Mouse (Mus musculus) embryonic facial prominence, embryonic 11.5 days (tissue): Measurements from ENCODE around the gene Hmgcl. TPM values are rescaled to one million over a fixed set of nuclear protein-coding genes. Genes with fewer than 3 reads are reported as not detected.

Experiments used
- ATAC-seq: fragments of 200-750 bp; cut with Nextera tagmentation; replicated peaks from 2 replicates; pipeline ENCODE4 v1.8.0; 2017; ENCODE audit warnings: low read depth; ENCODE audit not compliant: insufficient number of reproducible peaks, low FRiP score, low TSS enrichment
- DNase-seq: peaks from one replicate; pipeline ENCODE4 v3.0.0-alpha.2; 2015; ENCODE audit warnings: low spot score
- H3K27ac ChIP-seq: fragments of 300-500 bp; sonication (generic); replicated peaks from 2 replicates; pipeline ENCODE4 v1.5.1; 2014; ENCODE audit warnings: mild to moderate bottlenecking, low read depth, low read length, control low read depth
- H3K27me3 ChIP-seq: fragments of 300-500 bp; sonication (generic); 2 replicates; pipeline ENCODE4 v1.6.1; 2014; ENCODE audit warnings: mild to moderate bottlenecking, low read length, moderate library complexity, mixed read lengths; ENCODE audit not compliant: control insufficient read depth, insufficient read depth
- H3K36me3 ChIP-seq: fragments of 300-500 bp; sonication (generic); replicated peaks from 2 replicates; pipeline ENCODE4 v1.6.1; 2014; ENCODE audit warnings: low read depth, mild to moderate bottlenecking, low read length, moderate library complexity, mixed read lengths; ENCODE audit not compliant: control insufficient read depth, insufficient read depth
- H3K4me1 ChIP-seq: fragments of 300-500 bp; sonication (generic); 2 replicates; pipeline ENCODE4 v1.6.1; 2014; ENCODE audit warnings: low read length, mixed read lengths; ENCODE audit not compliant: control insufficient read depth, insufficient read depth
- H3K4me2 ChIP-seq: fragments of 300-500 bp; sonication (generic); 2 replicates; pipeline ENCODE4 v1.6.1; 2014; ENCODE audit warnings: low read depth, mild to moderate bottlenecking, control low read depth, low read length, moderate library complexity
- H3K4me3 ChIP-seq: fragments of 300-500 bp; sonication (generic); 2 replicates; pipeline ENCODE4 v1.5.1; 2014; ENCODE audit warnings: low read depth, low read length, control low read depth
- H3K9ac ChIP-seq: fragments of 300-500 bp; sonication (generic); replicated peaks from 2 replicates; pipeline ENCODE4 v1.6.1; 2014; ENCODE audit warnings: mild to moderate bottlenecking, control low read depth, low read length
- H3K9me3 ChIP-seq: fragments of 300-500 bp; sonication (generic); replicated peaks from 2 replicates; pipeline ENCODE4 v1.6.1; 2016; ENCODE audit warnings: mild to moderate bottlenecking, low read length, inconsistent platforms, mixed read lengths; ENCODE audit not compliant: control insufficient read depth
- WGBS: fragments of 180-500 bp; shearing (Covaris S2); extraction: QIAGEN DNeasy Blood & Tissue Kit; methylation state at CpG from one replicate; pipeline ENCODE4 v1.1.7; 2014; 5-methylcytosine and 5-hydroxymethylcytosine counted together
- polyA plus RNA-seq: library from polyadenylated mRNA; unstranded; fragments of >200 nt; fragmentation: Nextera tagmentation; extraction: Ambion mirVana; gene quantifications from 2 replicates; pipeline ENCODE4 v1.2.1, GENCODE M21; 2014

The Hmgcl gene
- polyA plus RNA-seq, 1 experiment from 2014 or later, result 67.0 TPM

GRCm38 (mm10) chr4:136004107-136004675 lies 57.9 kb downstream of the Hmgcl start:
- Histone ChIP-seq H3K4me2 (no peak overlapping the region), H3K9ac (no peak overlapping the region), H3K4me1 (no peaks in the 10 kb centered on the region), H3K36me3 (peaks cover 11% of the 10 kb centered on the region), H3K4me3 (no peak overlapping the region), H3K27ac (no peak overlapping the region), H3K9me3 (no peaks in the 10 kb centered on the region), H3K27me3 (no peaks in the 10 kb centered on the region)
- ATAC-seq, result no peak
- 92% methylated on average over 5 of the region's 5 CpGs for WGBS
- no peak for DNase-seq

- no peaks in the 10 kb centered on the region for H3K9me3 ChIP-seq
- H3K4me2 ChIP-seq, result no peak overlapping the region
- no peak overlapping the region for H3K4me3 ChIP-seq
- 94% methylated on average over 2 of the region's 2 CpGs for WGBS
- ATAC-seq, result no peak
- H3K9ac ChIP-seq, result no peak overlapping the region
- H3K36me3 ChIP-seq, result peaks cover 11% of the 10 kb centered on the region
- H3K4me1 ChIP-seq, result no peaks in the 10 kb centered on the region
- H3K27ac ChIP-seq, result no peak overlapping the region
- no peaks in the 10 kb centered on the region for H3K27me3 ChIP-seq
- no peak for DNase-seq
These were observed 58.7 kb downstream of the Hmgcl start for GRCm38 (mm10) chr4:136004921-136005320.

- Histone ChIP-seq H3K9ac (no peak overlapping the region), H3K4me2 (no peak overlapping the region), H3K36me3 (peaks cover 11% of the 10 kb centered on the region), H3K4me3 (no peak overlapping the region), H3K27me3 (no peaks in the 10 kb centered on the region), H3K9me3 (no peaks in the 10 kb centered on the region), H3K27ac (no peak overlapping the region), H3K4me1 (no peaks in the 10 kb centered on the region)
- DNase-seq (no peak), ATAC-seq (no peak)
- WGBS, result 90% methylated on average over 3 of the region's 3 CpGs
These were observed 60.6 kb downstream of the Hmgcl start for GRCm38 (mm10) chr4:136006821-136007220.

- Histone ChIP-seq H3K4me3 (no peak overlapping the region), H3K9me3 (no peaks in the 10 kb centered on the region), H3K27me3 (no peaks in the 10 kb centered on the region), H3K4me1 (no peaks in the 10 kb centered on the region), H3K27ac (no peak overlapping the region), H3K4me2 (no peak overlapping the region), H3K9ac (no peak overlapping the region), H3K36me3 (peaks cover 8% of the 10 kb centered on the region)
- 82% methylated on average over 8 of the region's 8 CpGs for WGBS
- DNase-seq (no peak), ATAC-seq (no peak)
These were observed 62.7 kb downstream of the Hmgcl start for GRCm38 (mm10) chr4:136008782-136009447.

- no peak overlapping the region for H3K4me2 ChIP-seq
- peaks cover 8% of the 10 kb centered on the region for H3K36me3 ChIP-seq
- no peaks in the 10 kb centered on the region for H3K4me1 ChIP-seq
- ATAC-seq (no peak), DNase-seq (no peak)
- no peaks in the 10 kb centered on the region for H3K9me3 ChIP-seq
- no peak overlapping the region for H3K9ac ChIP-seq
- no peaks in the 10 kb centered on the region for H3K27me3 ChIP-seq
- H3K4me3 ChIP-seq, result no peak overlapping the region
- H3K27ac ChIP-seq, result no peak overlapping the region
- 91% methylated on average over 4 of the region's 4 CpGs for WGBS
These were observed 64.3 kb downstream of the Hmgcl start for GRCm38 (mm10) chr4:136010586-136010985.

Other genes starting within 250 kb of the Hmgcl start
- not detected in 2 replicates for gene Il22ra1, start 218.3 kb upstream of the Hmgcl start, polyA plus RNA-seq
- 0.31 TPM in 1 of 2 replicates, not detected in the other for gene Myom3, start 186.7 kb upstream of the Hmgcl start, polyA plus RNA-seq
- gene Srsf10, start 90.7 kb upstream of the Hmgcl start, polyA plus RNA-seq, result 421 and 489 TPM in 2 replicates
- 227 and 251 TPM in 2 replicates for gene Pnrc2, start 72.6 kb upstream of the Hmgcl start, polyA plus RNA-seq
- gene Cnr2, start 51.1 kb upstream of the Hmgcl start, polyA plus RNA-seq, result 0.25 and 0.43 TPM in 2 replicates
- gene Fuca1, start 25.7 kb upstream of the Hmgcl start, polyA plus RNA-seq, result 39.2 and 45.5 TPM in 2 replicates
- 23.1 and 25.8 TPM in 2 replicates for gene Gale, start 17.3 kb downstream of the Hmgcl start, polyA plus RNA-seq
- 99.6 and 114 TPM in 2 replicates for gene Lypla2, start 26.2 kb downstream of the Hmgcl start, polyA plus RNA-seq
- gene Pithd1, start 40.8 kb downstream of the Hmgcl start, polyA plus RNA-seq, result 65.3 and 67.9 TPM in 2 replicates
- 49.9 and 51.0 TPM in 2 replicates for gene Eloa, start 75.3 kb downstream of the Hmgcl start, polyA plus RNA-seq
- 410 and 431 TPM in 2 replicates for gene Rpl11, start 107.0 kb downstream of the Hmgcl start, polyA plus RNA-seq
- gene Id3, start 197.0 kb downstream of the Hmgcl start, polyA plus RNA-seq, result 608 and 653 TPM in 2 replicates
- 5.0 and 6.1 TPM in 2 replicates for gene E2f2, start 225.9 kb downstream of the Hmgcl start, polyA plus RNA-seq